Mouse (Mus musculus) thymus, adult 2 months (tissue): Measurements from ENCODE around the gene Lhx3.

ENCODE experiments used
- CTCF ChIP-seq: fragments of 200-500 bp; IDR thresholded peaks from 2 replicates; pipeline ENCODE4 v1.5.1; 2012; ENCODE audit warnings: mild to moderate bottlenecking, control low read depth, low read length, moderate library complexity, borderline replicate concordance; ENCODE audit not compliant: control insufficient read depth, poor library complexity, insufficient read depth; ENCODE audit errors: extremely low read depth
- POLR2A ChIP-seq: fragments of 200-500 bp; IDR thresholded peaks from 2 replicates; pipeline ENCODE4 v1.6.1; 2012; ENCODE audit warnings: mild to moderate bottlenecking, low read length, control low read depth, moderate library complexity; ENCODE audit not compliant: control insufficient read depth, poor library complexity, insufficient read depth; ENCODE audit errors: extremely low read depth

DNA sequence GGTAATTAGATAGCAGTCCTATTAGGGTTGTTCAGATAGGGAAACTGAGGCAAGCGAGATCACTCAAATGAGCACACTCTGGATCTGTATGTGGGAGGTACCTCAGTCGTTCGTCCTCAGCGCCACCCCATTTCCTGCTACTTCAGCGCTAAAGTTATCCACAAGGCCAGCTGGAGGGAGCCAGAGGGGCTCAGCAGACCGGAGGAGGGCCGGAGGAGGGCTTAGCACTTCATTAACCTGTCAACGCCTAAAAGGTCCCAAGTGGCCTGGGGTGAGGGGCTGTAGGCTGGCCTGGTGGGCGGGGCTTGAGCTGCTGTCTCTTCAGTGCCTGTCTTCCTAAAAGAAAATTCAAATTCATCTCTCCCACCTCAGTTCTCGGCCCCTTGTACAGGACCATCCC is 9.6 kb downstream of the Lhx3 start:
- TF ChIP-seq CTCF = no peak
- no peak for TF ChIP-seq POLR2A
